Mouse (Mus musculus): ENCODE data around the gene Mast3.

GRCm38 (mm10) chr8:70738211-70738610 lies 66.6 kb downstream of the Mast3 start:
- no peak for TF ChIP-seq CTCF (IDR thresholded peaks at IDR 0.05; ENCODE audit: low read depth)
- TF ChIP-seq EP300 (optimal IDR thresholded peaks at IDR 0.05), result no peak
